Mouse (Mus musculus): ENCODE measurements around the gene Scaper.

DNA sequence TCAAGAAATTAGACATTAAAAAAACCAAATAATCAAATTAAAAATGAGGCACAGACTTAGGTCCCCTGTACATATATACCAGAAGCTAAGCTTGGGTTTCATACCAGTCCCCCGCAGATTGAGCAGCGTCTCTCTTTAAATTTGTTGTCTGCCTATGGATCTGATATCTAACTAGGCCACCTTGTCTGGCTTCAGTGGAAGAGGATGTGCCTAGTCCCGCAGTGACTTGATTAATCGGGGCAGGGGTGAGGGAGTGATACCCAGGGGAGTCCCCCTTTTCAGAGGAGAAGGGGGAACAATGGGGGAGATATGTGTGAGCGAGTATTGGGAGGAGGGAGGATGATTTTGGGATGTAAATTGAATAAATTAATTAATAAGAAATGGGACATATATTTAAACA lies 310.9 kb downstream of the Scaper start:
- TF ChIP-seq MAX (IDR thresholded peaks at IDR 0.05; ENCODE audit: low read length) (no peak), CTCF (conservative IDR thresholded peaks at IDR 0.05 in 1 of 2, IDR thresholded peaks at IDR 0.05 in 1 of 2; ENCODE audit: low read depth in 2 of 2, low read length in 2 of 2) (no peak), TCF12 (IDR thresholded peaks at IDR 0.05; ENCODE audit: low read depth, low read length) (no peak), USF1 (IDR thresholded peaks at IDR 0.05; ENCODE audit: low read depth, low read length) (no peak), IRF4 (IDR thresholded peaks at IDR 0.05; ENCODE audit: low read depth, low read length) (no peak), GABPA (IDR thresholded peaks at IDR 0.05; ENCODE audit: insufficient replicate concordance, low read depth, low read length) (no peak), EP300 (IDR thresholded peaks at IDR 0.05; ENCODE audit: low read length) (no peak), CHD2 (IDR thresholded peaks at IDR 0.05; ENCODE audit: low read length) (no peak), POLR2A (IDR thresholded peaks at IDR 0.05; ENCODE audit: low read depth, low read length) (no peak)
